Mouse (Mus musculus): ENCODE measurements around the gene Slc5a9. TPM values are rescaled to one million over a fixed set of nuclear protein-coding genes. Genes with fewer than 3 reads are reported as not detected.

The Slc5a9 gene
- polyA plus RNA-seq, 1 experiment from 2014 or later = not detected

- whole genome bisulfite sequencing = 82% methylated on average over 2 of the region's 2 CpGs
- no peak for ATAC-seq (ENCODE audit: low FRiP score)
- H3K9ac ChIP-seq = no peak overlapping the region
- H3K36me3 ChIP-seq = no peaks in the 10 kb centered on the region
- H3K27ac ChIP-seq = no peak overlapping the region
- H3K9me3 ChIP-seq (replicated peaks) = no peaks in the 10 kb centered on the region
- no peaks in the 10 kb centered on the region for H3K4me1 ChIP-seq
- no peak overlapping the region for H3K4me2 ChIP-seq (replicated peaks)
- H3K4me3 ChIP-seq = no peak overlapping the region
- H3K27me3 ChIP-seq = no peaks in the 10 kb centered on the region
These were observed 34.8 kb downstream of the Slc5a9 start for GRCm38 (mm10) chr4:111867743-111868401.

- no peak overlapping the region for H3K4me2 ChIP-seq (replicated peaks)
- no peaks in the 10 kb centered on the region for H3K9me3 ChIP-seq (replicated peaks)
- H3K36me3 ChIP-seq = no peaks in the 10 kb centered on the region
- H3K27me3 ChIP-seq = no peaks in the 10 kb centered on the region
- H3K4me3 ChIP-seq = no peak overlapping the region
- 84% methylated on average over 5 of the region's 5 CpGs for WGBS
- no peak for ATAC-seq (ENCODE audit: low FRiP score)
- H3K27ac ChIP-seq = no peak overlapping the region
- H3K9ac ChIP-seq = no peak overlapping the region
- H3K4me1 ChIP-seq = no peaks in the 10 kb centered on the region
These were observed 36.0 kb downstream of the Slc5a9 start for GRCm38 (mm10) chr4:111866701-111867100.

GRCm38 (mm10) chr4:111852626-111853025, 50.1 kb downstream of the Slc5a9 start:
- H3K9ac ChIP-seq = no peak overlapping the region
- H3K9me3 ChIP-seq (replicated peaks) = no peaks in the 10 kb centered on the region
- no peaks in the 10 kb centered on the region for H3K27me3 ChIP-seq
- no peak overlapping the region for H3K27ac ChIP-seq
- H3K4me1 ChIP-seq = no peaks in the 10 kb centered on the region
- no peak for ATAC-seq (ENCODE audit: low FRiP score)
- H3K36me3 ChIP-seq = no peaks in the 10 kb centered on the region
- no peak overlapping the region for H3K4me3 ChIP-seq
- H3K4me2 ChIP-seq (replicated peaks) = no peak overlapping the region

- Histone ChIP-seq H3K4me1 (no peaks in the 10 kb centered on the region), H3K4me3 (no peak overlapping the region), H3K27ac (no peak overlapping the region), H3K4me2 (replicated peaks) (no peak overlapping the region), H3K9me3 (replicated peaks) (no peaks in the 10 kb centered on the region; the same call in 1 of the 2 replicates), H3K9ac (no peak overlapping the region), H3K36me3 (no peaks in the 10 kb centered on the region), H3K27me3 (no peaks in the 10 kb centered on the region)
- no peak for ATAC-seq (ENCODE audit: low FRiP score)
- 96% methylated on average over 6 of the region's 6 CpGs for WGBS
These were observed 63.8 kb downstream of the Slc5a9 start for GRCm38 (mm10) chr4:111838882-111839281.

Other genes starting within 250 kb of the Slc5a9 start
- gene Spata6, start 182.9 kb downstream of the Slc5a9 start, polyA plus RNA-seq (2016; fragmentation: Nextera tagmentation; extraction: Ambion mirVana) = 27.2 and 27.8 TPM in 2 replicates
- not detected in 2 replicates for gene Skint8, start 16.5 kb upstream of the Slc5a9 start, polyA plus RNA-seq (2016; fragmentation: Nextera tagmentation; extraction: Ambion mirVana)
- gene Skint7, start 70.0 kb upstream of the Slc5a9 start, polyA plus RNA-seq (2016; fragmentation: Nextera tagmentation; extraction: Ambion mirVana) = not detected in 2 replicates
- gene Skint1, start 103.4 kb upstream of the Slc5a9 start, polyA plus RNA-seq (2016; fragmentation: Nextera tagmentation; extraction: Ambion mirVana) = not detected in 2 replicates
- gene Skint4, start 169.1 kb upstream of the Slc5a9 start, polyA plus RNA-seq (2016; fragmentation: Nextera tagmentation; extraction: Ambion mirVana) = not detected in 2 replicates